Mouse (Mus musculus): ENCODE results near the gene Slc35a2.

The Slc35a2 gene

DNA sequence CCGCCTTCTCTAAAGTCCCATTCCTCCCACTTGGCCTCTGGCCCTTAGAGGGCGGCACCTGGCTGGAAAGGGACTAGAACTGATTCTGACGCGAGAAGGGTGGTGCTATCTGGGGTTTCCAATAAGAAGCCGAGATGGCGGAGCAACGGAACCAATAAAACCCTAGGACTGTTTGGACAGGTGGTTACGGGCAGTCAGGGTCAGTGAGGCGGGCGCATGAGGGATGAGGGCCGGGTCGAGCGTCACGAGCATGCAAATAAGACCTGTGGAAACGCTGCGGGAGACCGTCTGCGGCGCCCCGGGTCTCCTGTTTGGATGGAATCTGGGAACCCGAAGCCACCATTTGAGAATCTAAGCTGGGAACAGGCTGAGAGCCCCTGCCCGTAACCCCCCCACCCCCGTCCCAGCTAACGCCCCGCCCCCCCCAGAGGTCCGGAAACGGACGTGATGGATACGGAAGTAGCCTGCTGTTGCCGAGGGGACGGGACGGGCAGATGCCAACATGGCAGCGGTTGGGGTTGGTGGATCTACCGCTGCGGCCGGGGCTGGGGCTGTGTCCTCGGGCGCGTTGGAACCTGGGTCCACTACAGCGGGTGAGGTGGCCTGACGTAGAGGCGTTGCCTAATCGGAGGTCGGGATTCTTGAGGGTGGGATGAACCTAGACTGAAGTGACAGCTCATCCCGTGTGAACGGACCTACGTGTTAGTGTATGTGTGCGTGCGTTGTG, at the start of gene Slc35a2:
Gene Slc35a2, plus strand, starts transcription at position 188 of the 727 bp plus-strand sequence.
- DNase-seq = peak; percentile 87

DNA sequence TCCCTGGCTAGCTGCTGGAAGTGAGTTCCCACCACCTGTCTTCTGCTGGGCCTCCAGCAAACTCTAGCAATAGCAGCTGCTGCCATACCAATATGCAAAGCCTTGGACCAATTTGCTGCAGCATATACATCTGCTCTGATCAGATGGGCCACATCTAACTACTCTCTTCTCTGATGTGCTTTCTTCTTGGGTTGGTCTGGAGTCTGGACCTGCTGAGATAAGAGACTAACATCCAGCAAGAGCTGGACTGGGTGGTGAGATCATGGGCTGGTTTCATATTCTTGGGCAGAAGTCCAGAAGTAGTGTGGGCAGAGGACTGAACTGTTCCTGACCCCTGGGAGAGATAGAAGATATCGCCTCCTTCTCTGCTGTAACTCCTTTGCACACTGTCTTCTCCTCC, 46.7 kb upstream of the Slc35a2 start:
- no peak for DNase-seq

DNA sequence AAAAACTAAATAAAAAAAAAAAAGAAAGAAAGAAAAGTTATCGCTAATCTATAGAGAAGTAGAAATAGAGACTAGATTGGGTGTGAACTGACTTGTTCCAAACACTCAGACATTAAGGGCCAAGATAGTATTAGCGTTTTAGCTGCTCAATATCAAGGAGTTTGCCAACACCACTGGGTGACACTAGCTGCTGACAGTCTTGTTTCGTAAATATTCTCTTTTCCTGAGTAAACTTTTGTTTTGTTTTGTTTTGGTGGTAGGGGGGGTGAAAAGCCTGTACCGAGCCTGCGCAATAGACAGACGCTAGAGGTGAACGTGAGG, 43.0 kb upstream of the Slc35a2 start:
- DNase-seq = no peak

DNA sequence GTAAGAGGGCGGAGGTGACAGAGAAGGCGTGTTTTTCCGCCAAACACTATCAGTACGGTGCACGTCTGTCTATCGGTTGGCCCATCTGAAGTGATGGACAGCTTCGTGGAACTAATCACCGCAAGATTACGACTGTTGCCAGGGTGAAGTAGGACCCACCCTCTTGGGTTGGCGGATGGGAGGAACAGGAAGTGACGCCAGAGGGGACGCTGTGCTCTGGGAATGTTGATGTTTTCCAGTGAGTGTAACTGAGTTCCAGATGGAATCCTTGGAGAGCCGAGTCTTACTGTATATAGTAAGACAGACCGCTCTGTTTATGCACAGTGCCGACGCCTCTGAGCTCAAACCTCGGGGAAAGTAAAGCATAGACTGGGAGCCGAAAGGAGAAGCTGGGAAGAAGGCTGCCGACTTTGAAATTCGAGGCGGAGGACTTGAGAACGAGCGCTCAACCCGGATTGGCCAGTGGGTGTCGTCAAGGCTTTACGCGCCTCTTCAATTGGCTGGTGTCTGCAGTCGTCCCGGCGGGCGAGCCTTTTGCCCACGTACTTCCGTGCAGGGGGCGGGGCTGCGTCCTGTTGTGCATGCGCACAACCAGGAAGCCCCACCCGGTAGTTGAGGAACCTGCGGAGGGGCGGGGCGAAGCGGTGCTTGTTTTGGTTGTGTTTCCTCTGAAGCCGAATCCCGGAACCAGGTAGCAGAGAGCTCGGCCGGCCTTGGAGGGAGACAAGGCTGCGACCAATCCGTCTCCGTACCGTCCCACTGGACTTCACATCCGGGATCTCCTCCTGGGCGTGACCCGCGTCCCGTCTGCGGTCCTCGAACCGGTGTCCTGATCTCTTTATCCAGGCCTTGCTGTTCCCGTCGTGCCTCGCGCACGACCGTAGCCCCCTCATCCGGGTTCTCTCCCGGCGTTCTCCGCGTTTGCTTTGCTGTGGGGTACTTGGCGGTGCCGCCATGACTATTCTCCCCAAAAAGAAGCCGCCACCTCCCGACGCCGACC, 42.4 kb upstream of the Slc35a2 start, which contains the start of gene Otud5:
Gene Otud5, plus strand, starts transcription at position 202 of the 1,000 bp plus-strand sequence.
- peak; percentile 96 for DNase-seq

DNA sequence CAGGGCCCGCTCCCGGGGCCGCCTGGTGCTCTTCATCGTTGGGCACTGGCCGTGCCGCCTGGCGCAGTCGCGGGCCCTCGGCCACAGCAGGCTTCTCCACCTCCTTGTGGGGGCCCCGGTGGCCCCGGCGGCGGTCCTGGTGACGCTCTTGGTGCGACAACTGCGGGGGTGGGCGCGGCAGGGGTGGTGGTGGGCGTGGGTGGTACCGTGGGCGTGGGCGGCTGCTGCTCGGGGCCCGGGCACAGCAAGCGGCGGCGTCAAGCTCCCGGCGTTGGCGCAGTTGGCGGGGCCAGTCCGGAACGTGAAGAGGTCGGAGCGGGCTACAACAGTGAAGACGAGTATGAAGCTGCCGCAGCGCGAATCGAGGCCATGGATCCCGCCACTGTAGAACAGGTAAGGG, 41.5 kb upstream of the Slc35a2 start:
- DNase-seq = peak; percentile 43

DNA sequence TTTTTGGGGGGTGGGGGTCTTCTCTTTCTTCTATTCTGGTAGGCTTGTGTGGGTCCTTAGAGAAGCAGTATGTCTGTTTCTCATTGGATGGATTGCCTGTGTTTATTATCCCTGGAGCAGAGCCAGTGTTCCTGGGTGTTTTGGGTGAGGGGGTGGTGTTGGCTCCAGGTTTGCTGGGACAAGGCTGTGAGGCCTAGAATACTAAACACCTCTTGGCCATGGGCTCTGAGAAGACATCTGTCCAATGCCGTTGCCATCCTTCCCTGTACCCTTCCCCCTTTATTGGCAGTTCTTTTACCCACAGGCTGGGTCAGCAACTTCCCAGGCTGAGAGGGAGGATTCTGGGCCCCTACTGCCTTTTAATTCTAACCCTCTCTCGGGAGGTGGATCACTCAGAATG, 36.0 kb upstream of the Slc35a2 start:
- DNase-seq = no peak

DNA sequence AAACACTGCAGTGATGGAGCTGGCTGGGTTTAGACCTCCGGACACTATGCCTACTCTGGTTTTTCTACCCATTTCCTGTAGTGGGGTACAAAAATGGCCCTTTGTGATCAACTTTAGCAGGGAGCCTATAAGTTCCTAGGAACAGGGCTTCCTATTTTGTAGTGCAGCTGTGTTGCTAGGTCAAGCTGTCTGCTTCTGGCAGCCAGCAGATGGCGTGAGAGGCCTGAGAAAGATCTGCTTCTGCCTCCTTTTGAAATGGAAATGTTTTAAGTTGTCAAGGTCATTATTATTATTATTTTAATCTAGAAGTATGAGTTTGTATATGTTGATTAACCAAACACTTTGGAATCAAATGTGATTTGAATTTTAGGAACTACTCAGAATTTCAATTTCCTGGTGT, 29.2 kb upstream of the Slc35a2 start:
- DNase-seq = peak; percentile 60

DNA sequence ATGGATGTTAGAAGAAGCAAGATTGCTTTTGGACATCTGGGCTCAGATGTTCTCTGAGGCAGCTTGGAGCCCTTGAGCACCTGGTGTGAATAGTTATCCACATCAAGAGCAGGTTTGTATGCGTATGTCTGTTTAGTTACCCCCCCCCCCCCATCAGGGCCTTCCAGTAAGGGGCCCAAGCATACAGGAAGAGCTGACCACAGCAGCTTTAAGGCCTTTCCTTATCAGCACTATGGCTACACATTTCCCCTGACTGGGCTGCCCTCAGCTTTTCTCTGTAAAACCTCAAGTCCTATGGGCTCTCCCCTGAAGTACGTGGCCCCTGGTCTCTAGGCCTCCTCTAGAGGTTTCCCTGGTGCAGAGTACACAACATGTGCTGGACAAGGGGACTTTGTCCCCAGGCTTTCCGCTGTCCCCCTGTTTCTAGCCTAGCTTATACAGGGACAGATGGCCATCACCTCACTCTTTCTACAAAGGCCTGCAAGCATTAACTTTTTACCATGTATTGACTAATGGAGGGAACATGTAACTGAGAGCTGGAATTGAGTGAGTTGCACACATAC, 24.6 kb upstream of the Slc35a2 start:
- no peak for DNase-seq

DNA sequence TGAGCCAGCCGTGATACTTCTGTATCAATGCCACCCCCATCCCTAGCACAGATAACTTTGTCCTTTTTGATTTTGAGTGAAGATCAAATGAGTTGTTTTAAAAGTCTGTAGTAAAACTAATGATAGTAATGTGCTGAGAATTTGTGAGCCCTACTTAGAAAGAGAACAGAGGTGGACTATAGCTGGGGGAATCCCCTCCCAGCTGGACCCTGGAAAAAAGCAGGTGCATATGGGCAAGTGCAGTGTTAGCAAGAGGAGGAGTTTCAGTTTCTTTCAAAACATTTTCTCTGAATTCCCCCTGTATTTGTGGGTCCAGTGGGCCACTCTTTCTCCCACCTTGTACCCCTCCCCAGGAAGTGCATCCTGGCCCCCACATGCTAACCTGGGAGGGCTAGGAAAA, 20.6 kb upstream of the Slc35a2 start:
- DNase-seq = no peak

DNA sequence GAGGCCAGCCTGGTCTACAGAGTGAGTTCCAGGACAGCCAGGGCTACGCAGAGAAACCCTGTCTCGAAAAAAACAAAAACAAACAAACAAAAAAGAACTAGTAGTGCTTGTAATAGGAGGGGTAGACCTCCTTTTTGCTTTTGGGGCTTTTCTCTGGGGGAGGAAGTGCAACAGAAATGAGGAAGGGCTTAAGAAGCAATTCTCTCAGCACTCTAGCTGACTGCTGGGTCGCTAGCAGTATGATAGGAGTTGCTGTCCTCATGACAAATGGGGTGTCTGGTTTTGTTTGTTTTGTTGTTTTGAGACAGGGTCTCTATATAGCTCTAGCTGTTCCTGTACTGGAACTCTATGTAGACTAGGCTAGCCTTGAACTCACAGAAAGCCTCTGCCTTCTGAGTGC, 19.3 kb upstream of the Slc35a2 start:
- DNase-seq = no peak

DNA sequence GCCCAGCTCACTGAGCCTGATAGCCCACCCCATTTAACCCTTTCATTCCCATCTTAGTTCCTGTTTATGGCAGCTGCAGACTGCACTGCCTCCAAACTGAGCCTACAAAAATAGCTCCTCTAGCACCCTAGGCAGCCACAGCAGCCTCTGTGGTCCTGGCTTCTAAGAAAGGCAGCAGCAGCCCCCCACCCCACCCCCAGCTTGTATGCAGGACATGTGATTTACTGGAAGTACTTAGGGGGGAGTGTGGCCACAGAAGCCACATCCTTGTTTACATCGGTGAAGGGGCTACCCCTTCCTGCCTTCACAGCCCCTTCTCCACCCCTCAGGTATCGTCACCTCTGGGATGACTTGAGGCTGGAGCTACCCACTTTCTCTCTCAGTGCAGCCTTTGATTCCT, 18.5 kb upstream of the Slc35a2 start:
- no peak for DNase-seq

DNA sequence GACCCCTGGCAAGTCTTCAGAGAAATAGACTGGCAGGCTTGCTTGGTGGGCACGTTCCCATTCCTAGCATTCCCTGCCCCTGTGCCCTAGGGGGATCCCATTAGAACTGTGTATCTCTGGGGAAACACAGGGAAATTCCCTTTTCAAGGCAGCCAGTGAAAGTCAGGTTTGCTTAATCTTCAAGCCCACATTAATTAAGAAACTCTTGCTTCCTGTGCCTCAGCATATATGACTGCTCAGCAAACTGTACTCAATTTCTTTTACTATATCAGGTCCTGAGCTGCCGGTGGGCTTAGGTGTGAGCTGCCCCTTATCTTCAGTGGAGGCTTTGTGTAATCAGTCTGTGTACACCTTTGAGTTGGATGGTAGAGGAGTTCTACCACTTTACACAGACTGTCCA, 18.0 kb upstream of the Slc35a2 start:
- no peak for DNase-seq

DNA sequence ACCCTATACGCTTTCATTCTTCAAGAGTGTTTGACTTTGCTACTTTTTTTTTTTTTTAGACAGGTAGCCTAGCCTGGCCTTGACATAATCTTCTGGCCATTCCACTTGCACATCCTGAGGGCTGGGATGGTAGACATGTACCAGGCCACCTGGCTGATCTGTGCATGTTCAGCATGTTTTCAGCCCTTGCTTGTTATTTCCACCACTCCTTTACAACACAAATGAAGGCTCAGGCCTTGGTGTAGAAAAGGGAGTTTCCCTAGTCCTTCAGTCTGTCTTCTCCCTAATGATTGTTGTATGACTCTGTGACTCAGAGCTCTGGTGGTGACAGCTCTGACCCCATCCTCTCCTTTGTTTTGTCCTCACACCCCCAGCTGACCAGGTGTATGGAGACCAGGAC, 16.7 kb upstream of the Slc35a2 start:
- DNase-seq = no peak

DNA sequence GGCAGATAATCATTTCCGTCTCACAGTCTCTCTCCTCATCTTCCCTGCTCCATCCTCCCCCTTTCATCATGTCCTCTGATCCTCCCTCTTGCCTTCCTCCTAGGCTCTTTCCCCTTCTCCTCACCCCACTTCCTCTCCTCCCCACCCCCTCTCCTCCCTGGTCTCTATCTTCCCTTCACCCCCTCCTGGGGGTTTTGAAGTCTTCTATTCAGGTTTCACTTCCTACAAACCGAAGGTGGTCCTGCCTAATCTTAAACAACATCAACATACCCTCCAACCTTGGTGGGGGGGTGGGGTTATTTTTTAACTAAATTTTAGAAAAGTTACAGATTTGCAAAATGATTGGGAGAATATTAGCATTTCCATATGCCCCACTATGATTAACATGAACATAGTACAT, 15.3 kb upstream of the Slc35a2 start:
- DNase-seq = no peak

DNA sequence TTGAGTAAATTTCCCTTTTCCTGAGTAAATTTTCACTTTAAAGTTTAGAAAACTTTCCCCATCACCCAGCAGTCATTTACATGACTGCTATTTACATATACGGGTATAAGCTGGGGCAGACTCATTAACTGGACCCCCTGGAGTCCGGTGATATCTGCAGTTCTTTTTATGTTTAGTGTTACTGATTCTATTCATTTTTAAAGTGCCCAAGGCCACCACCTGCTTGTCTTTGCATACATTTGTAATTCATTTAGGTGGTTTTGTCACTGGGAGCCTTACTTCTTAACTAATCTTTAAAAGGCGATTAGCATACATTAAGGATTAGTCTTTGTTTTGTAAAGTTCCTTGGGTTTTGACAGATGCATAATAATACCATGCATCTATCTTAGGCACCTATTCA, 14.0 kb upstream of the Slc35a2 start:
- DNase-seq = no peak

DNA sequence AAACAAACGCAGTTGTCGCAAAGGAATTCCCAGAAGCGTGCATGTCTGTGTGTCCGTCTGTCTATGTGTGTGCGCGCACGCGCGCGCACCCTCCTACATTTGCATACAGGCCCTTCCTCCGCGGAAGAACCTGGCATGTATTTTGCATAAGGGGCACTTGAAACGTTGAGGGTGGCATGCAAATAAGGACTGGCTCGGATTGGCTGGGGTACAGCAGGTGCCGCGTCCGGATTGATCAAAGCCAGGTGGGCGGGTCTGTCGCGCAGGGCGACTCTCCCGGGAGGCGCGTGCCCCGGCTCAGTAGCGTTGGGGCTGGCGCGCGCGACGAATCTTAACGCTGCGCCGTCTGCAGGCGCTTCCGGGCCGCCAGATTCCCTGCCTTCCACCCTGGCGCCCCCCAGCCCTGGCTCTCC, 5.8 kb upstream of the Slc35a2 start, which contains the start of gene Pim2:
Gene Pim2, plus strand, starts transcription at position 256 of the 413 bp plus-strand sequence.
- DNase-seq = peak; percentile 85

DNA sequence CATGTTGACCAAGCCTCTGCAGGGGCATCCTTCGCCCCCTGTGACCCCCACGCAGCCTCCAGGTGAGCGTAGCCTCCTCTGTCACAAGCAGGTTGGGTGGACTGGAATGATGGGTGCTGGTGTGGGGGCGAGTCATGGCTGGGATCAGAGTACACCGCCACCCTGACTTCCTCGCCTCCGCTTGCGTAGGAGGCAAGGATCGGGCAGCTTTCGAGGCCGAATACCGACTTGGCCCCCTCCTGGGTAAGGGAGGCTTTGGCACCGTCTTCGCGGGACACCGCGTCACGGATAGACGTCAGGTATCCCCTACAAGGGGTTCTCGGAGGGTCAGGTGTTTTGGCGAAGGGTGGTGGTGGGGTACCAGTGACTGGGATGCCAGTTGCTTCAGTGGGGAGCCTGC, 5.3 kb upstream of the Slc35a2 start:
- no peak for DNase-seq

DNA sequence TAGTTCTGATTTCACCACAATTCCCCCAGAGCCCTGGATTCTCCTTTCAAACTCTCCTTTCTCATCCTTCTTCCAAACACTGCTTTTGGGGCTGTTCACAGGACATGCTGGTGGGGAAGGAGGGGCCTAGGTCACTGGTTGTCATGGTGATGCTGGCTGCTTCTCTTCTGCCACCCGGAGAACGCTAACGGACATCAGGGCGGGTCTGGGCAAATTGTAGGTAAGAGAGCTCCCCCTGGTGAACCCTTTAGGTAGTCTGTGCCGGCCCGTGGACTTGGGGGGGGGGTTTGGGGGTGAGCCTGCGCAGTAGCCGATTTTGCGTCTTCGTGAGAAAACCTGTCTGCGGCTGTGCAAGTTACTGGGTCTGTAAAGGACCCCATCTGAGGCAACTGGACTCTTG, 4.0 kb upstream of the Slc35a2 start:
- DNase-seq = peak; percentile 69

DNA sequence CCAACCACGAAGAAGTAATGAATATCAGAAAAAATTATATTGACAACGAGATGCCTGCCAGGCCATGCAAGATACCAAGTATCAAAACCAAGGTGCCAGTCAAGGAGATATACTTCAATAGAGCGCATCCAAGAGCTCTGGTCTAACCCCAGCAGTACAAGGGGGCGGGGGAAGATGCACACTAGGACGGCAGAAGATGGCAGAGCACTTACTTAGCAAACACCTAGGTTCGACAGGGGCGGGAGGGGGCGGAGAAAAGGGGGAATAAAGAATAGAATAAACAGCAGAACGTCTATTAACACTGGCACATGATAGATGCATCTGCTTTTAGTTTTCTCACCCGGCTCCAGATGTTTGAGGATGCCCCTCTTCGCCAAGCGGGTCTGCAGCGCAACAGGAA, 14.4 kb downstream of the Slc35a2 start:
- DNase-seq = no peak

DNA sequence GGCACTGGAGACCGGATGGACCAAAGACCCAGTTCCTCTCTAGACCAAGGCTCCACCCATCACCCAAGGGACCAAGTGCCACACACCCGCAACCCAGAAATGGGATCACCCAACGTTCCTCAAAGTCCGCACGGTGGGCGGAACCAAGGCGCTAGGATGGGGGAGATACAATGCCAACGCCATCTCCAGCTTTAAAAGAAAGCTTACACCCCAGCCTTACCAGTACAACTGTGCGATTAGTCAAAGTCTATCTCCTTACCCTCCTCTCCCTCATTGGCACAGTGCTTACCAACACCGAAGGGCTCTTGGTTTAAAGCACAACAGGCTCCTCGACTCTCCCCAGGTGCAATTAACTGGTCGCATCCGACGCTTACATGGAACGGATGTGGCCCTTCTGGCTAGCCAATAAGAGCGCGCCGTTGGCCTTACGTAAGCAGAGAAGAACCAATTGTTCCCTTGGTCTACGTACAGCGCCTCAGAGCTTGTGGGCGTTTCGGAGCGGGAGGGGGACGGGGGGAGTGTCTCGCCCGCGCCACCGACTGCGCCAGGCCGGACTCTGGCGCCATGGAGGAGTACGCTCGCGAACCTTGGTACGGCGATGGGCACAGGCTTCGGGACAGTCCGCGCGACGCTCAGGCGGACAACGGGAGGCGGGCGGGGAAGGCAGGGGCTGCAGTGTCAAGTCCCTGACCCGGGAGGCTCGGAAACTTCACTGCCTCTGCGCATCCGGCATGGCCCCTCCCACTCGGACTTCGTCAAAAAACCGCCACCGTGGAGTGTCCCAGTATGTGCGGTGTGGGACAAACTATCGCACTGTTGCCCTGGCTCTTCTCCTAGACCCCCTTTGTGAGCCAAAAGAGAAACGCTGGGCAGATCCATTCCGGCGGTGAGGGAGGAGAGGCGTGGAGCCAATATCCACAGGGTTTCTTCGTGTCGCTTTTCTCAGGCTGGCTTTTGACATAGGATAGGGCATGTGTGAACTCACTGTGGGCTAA, 15.3 kb downstream of the Slc35a2 start, which contains the start of the genes Pqbp1 and Timm17b:
Gene Pqbp1, minus strand, starts transcription at position 390 of the 995 bp plus-strand sequence.
Gene Timm17b, plus strand, starts transcription at position 478 of the 995 bp plus-strand sequence.
- DNase-seq = peak; percentile 92

DNA sequence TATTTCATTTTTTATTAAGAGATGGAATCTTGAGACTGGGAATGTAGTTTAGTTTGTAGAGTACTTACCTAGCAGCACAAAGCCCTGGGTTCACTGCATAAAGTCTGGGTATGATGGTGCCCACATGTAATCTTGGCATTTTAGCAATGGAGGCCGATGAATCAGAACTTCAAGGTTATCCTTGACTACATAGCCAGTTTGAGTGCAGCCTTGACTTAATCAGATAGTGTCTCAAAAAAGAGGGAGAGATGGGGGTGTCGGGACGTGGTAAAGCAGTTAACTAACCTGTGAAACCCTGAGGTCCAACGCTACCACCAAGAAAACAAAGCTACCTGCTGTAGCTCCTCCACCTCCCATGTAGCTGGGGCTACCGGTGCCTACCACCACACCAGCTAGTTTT, 20.6 kb downstream of the Slc35a2 start:
- no peak for DNase-seq

DNA sequence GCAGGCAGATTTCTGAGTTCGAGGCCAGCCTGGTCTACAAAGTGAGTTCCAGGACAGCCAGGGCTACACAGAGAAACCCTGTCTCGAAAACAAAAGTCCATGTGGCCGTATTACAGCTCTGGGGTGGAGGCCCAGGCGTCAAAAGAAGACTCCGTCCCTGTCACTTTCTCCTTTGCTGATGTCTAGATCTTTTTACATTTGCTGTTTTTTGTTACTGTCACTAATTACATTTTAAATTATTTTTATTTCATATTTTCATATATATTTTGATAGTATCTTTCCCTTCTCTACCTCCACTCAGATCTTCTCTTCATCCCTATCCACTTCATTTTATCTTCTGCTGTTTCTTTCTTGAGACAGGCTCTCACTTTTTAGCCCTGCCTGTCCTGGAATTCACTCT, 23.9 kb downstream of the Slc35a2 start, which contains the start of gene Gm10491:
Gene Gm10491, minus strand, starts transcription at position 101 of the 400 bp plus-strand sequence.
- DNase-seq = no peak
